Mouse (Mus musculus) megakaryocyte, embryonic 14.5 days (primary cell): ENCODE results near the gene Fbxo27.

Source experiments
- FLI1 ChIP-seq: IDR thresholded peaks from 2 replicates; pipeline ENCODE4 v1.6.1; 2012; ENCODE audit warnings: low read length, inconsistent platforms, mixed read lengths
- GATA1 ChIP-seq: IDR thresholded peaks from 3 replicates; pipeline ENCODE4 v1.6.1; 2012; ENCODE audit warnings: mixed read lengths, low read length, inconsistent platforms, borderline replicate concordance

- TF ChIP-seq GATA1: no peak
- TF ChIP-seq FLI1: no peak
Observed at GRCm38 (mm10) chr7:28739829-28740228, 47.2 kb downstream of the Fbxo27 start.
